Mouse (Mus musculus) liver, adult 10 weeks (tissue): ENCODE results near the gene Gm21970. TPM values are rescaled to one million over a fixed set of nuclear protein-coding genes. Genes with fewer than 3 reads are reported as not detected.

Experiments used
- polyA plus RNA-seq: library from polyadenylated mRNA; stranded (reverse); fragments of 350-450 nt; fragmentation: Illumina TruSeq; extraction: RNeasy Lipid Tissue Mini Kit (QIAGEN cat#74804); gene quantifications from one replicate; pipeline ENCODE4 v1.2.3, GENCODE M21; 2014; ENCODE audit warnings: low read depth, low replicate concordance

The Gm21970 gene
- polyA plus RNA-seq = 0.90 TPM

GRCm38 (mm10) chr16:91391421-91391820 is at the start of gene Gm21970:
Gm21970 (plus strand) TSS chr16:91391721.

GRCm38 (mm10) chr16:91372577-91373472 is 18.7 kb upstream of the Gm21970 start, which contains the start of gene Ifnar2:
Ifnar2 (plus strand) TSS chr16:91372783.

GRCm38 (mm10) chr16:91405640-91406584 is 14.4 kb downstream of the Gm21970 start, which contains the start of gene Il10rb:
Il10rb (plus strand) TSS chr16:91406164.

Other genes with a start within 250 kb of the Gm21970 start
- not detected for gene Olig2, start 166.3 kb upstream of the Gm21970 start, polyA plus RNA-seq
- 0.53 TPM for gene Olig1, start 121.9 kb upstream of the Gm21970 start, polyA plus RNA-seq
- 135 TPM for gene Ifnar2, start 18.9 kb upstream of the Gm21970 start, polyA plus RNA-seq
- 7.9 TPM for gene Il10rb, start 14.4 kb downstream of the Gm21970 start, polyA plus RNA-seq
- 39.1 TPM for gene Ifnar1, start 93.5 kb downstream of the Gm21970 start, polyA plus RNA-seq
- 7.8 TPM for gene Ifngr2, start 155.4 kb downstream of the Gm21970 start, polyA plus RNA-seq
- gene Tmem50b, start 206.1 kb downstream of the Gm21970 start, polyA plus RNA-seq = 5.9 TPM
- gene Dnajc28, start 227.3 kb downstream of the Gm21970 start, polyA plus RNA-seq = 13.2 TPM